Mouse (Mus musculus) intestine, embryonic 16.5 days (tissue): Measurements from ENCODE around the gene Il17ra. TPM values are rescaled to one million over a fixed set of nuclear protein-coding genes. Genes with fewer than 3 reads are reported as not detected.

Experiments used
- ATAC-seq: fragments of 200-750 bp; cut with Nextera tagmentation; 2 replicates; pipeline ENCODE4 v1.8.0; 2017; ENCODE audit warnings: moderate TSS enrichment, moderate library complexity
- H3K27ac ChIP-seq: fragments of 300-500 bp; sonication (generic); 2 replicates; pipeline ENCODE4 v1.5.1; 2014; ENCODE audit warnings: mild to moderate bottlenecking, low read length
- H3K27me3 ChIP-seq: fragments of 300-500 bp; sonication (generic); replicated peaks from 2 replicates; pipeline ENCODE4 v1.6.1; 2014; ENCODE audit warnings: low read length, control low read depth, mixed read lengths; ENCODE audit not compliant: control insufficient read depth, insufficient read depth
- H3K36me3 ChIP-seq: fragments of 300-500 bp; sonication (generic); 2 replicates; pipeline ENCODE4 v1.6.1; 2014; ENCODE audit warnings: low read length, control low read depth; ENCODE audit not compliant: control insufficient read depth, insufficient read depth
- H3K4me1 ChIP-seq: fragments of 300-500 bp; sonication (generic); 2 replicates; pipeline ENCODE4 v1.6.1; 2014; ENCODE audit warnings: low read length, control low read depth, mixed read lengths; ENCODE audit not compliant: control insufficient read depth, insufficient read depth
- H3K4me2 ChIP-seq: fragments of 300-500 bp; sonication (generic); 2 replicates; pipeline ENCODE4 v1.6.1; 2014; ENCODE audit warnings: low read depth, low read length, control low read depth
- H3K4me3 ChIP-seq: fragments of 300-500 bp; sonication (generic); 2 replicates; pipeline ENCODE4 v1.5.1; 2014; ENCODE audit warnings: mild to moderate bottlenecking, low read length
- H3K9ac ChIP-seq: fragments of 300-500 bp; sonication (generic); 2 replicates; pipeline ENCODE4 v1.6.1; 2014; ENCODE audit warnings: low read depth, low read length
- H3K9me3 ChIP-seq: fragments of 300-500 bp; sonication (generic); 2 replicates; pipeline ENCODE4 v1.6.1; 2016; ENCODE audit warnings: low read length, control low read depth; ENCODE audit not compliant: control insufficient read depth
- WGBS: fragments of 180-500 bp; shearing (Covaris S2); extraction: QIAGEN DNeasy Blood & Tissue Kit; methylation state at CpG from one replicate; pipeline ENCODE4 v1.1.7; 2014; 5-methylcytosine and 5-hydroxymethylcytosine counted together
- polyA plus RNA-seq: library from polyadenylated mRNA; unstranded; fragments of >200 nt; fragmentation: Nextera tagmentation; extraction: Ambion mirVana; gene quantifications from 2 replicates; pipeline ENCODE4 v1.2.1, GENCODE M21; 2015

The Il17ra gene
- polyA plus RNA-seq, 1 experiment from 2014 or later, result 6.9 TPM

DNA sequence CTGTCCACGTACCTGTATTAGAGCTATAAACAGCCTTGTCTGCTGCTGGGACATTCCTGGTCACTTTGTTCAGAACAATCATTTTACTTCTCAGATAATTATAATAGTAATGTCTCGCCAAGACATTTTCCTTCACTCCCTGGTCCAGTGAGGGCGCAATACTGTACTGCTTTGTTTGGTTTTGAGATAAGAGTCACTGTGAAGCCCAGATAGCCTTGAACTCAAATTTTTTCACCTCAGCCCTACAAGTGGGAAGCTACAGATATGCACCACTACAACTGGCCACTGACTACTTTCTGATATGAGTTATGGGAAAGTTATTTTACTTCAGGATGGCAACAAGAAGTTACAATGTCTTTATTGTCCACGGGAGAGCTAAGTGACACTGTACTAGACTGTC lies 53.4 kb downstream of the Il17ra start:
- H3K36me3 ChIP-seq, result no peaks in the 10 kb centered on the region; the same call in 1 of the 2 replicates
- no peak overlapping the region for H3K4me2 ChIP-seq
- H3K27me3 ChIP-seq, result no peaks in the 10 kb centered on the region
- H3K4me1 ChIP-seq, result no peaks in the 10 kb centered on the region
- ATAC-seq, result no peak
- no peak overlapping the region for H3K27ac ChIP-seq
- H3K9me3 ChIP-seq, result no peaks in the 10 kb centered on the region
- no peak overlapping the region for H3K4me3 ChIP-seq
- H3K9ac ChIP-seq, result no peak overlapping the region
- WGBS, result 79% methylated on average over 4 of the region's 4 CpGs

DNA sequence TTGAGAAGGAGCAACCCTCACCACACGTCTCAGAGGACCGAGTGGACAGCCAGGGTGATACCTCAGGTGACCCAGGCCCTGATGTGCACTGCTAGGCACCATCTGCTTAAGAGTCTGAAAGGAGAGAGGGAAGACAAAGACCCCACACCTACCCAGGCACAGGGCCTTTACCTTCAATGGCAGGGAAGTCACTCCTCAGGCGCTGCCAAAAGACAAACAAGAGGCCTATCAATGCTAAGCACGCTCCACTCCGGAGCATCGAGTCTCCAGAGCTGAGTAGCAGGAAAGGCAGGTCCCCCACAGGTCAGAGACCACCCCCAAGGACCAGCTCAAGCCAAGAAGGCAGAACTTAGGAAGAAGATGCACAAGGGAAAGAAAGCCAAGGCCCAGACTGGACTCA lies 53.8 kb downstream of the Il17ra start:
- no peak for ATAC-seq
- 84% methylated on average over 6 of the region's 6 CpGs for WGBS

DNA sequence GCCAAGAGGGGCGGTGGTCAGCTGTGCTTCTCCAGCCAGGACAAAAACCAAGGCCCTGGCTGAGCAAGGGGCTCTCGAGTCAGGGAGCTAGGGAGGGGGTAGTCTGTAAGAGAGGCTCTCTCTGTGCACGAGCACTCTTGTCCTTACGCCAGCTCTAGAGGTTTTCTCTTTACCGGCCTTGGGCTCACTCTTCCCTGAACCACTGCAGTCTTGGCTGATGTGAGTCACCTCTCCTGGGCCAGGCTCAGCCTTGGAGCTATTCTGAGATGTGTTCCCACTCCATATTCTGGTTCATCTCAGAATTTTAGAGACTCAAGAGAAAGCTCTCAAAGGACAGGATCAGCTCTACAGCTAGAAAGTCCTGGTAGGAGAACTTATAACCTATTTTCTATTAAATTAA lies 54.3 kb downstream of the Il17ra start:
- peaks cover 3% of the 10 kb centered on the region; the same call in 1 of the 2 replicates for H3K36me3 ChIP-seq

More for the DNA sequence above, 53.8 kb downstream of the Il17ra start:
- H3K9me3 ChIP-seq, result no peaks in the 10 kb centered on the region
- no peaks in the 10 kb centered on the region for H3K27me3 ChIP-seq
- H3K27ac ChIP-seq, result no peak overlapping the region
- no peak overlapping the region for H3K4me3 ChIP-seq
- H3K4me2 ChIP-seq, result no peak overlapping the region
- no peak overlapping the region for H3K9ac ChIP-seq
- peaks cover under 1% of the 10 kb centered on the region; the same call in 1 of the 2 replicates for H3K36me3 ChIP-seq
- H3K4me1 ChIP-seq, result no peaks in the 10 kb centered on the region

GRCm38 (mm10) chr6:120519647-120520046 lies 56.6 kb downstream of the Il17ra start:
- 79% methylated on average over 5 of the region's 5 CpGs for WGBS
- no peak overlapping the region for H3K27ac ChIP-seq
- H3K4me3 ChIP-seq, result no peak overlapping the region
- H3K4me1 ChIP-seq, result no peaks in the 10 kb centered on the region
- H3K27me3 ChIP-seq, result no peaks in the 10 kb centered on the region
- no peak overlapping the region for H3K9ac ChIP-seq
- peaks cover 3% of the 10 kb centered on the region; the same call in 1 of the 2 replicates for H3K36me3 ChIP-seq
- H3K4me2 ChIP-seq, result no peak overlapping the region
- H3K9me3 ChIP-seq, result no peaks in the 10 kb centered on the region
- ATAC-seq, result no peak

More for the DNA sequence above, 54.3 kb downstream of the Il17ra start:
- Histone ChIP-seq H3K9me3 (no peaks in the 10 kb centered on the region), H3K9ac (no peak overlapping the region), H3K4me1 (no peaks in the 10 kb centered on the region), H3K27ac (no peak overlapping the region), H3K4me2 (no peak overlapping the region), H3K27me3 (no peaks in the 10 kb centered on the region), H3K4me3 (no peak overlapping the region)
- no peak for ATAC-seq
- WGBS, result 88% methylated on average over 5 of the region's 5 CpGs

- H3K4me3 ChIP-seq, result no peak overlapping the region
- no peak overlapping the region for H3K9ac ChIP-seq
- H3K4me2 ChIP-seq, result no peak overlapping the region
- H3K27ac ChIP-seq, result no peak overlapping the region
- no peaks in the 10 kb centered on the region for H3K27me3 ChIP-seq
- peaks cover 4% of the 10 kb centered on the region for H3K4me1 ChIP-seq
- peaks cover 3% of the 10 kb centered on the region; the same call in 1 of the 2 replicates for H3K36me3 ChIP-seq
- 88% methylated on average over 5 of the region's 5 CpGs for WGBS
- no peak for ATAC-seq
- H3K9me3 ChIP-seq, result no peaks in the 10 kb centered on the region
Observed at GRCm38 (mm10) chr6:120524796-120525195, 61.7 kb downstream of the Il17ra start.

DNA sequence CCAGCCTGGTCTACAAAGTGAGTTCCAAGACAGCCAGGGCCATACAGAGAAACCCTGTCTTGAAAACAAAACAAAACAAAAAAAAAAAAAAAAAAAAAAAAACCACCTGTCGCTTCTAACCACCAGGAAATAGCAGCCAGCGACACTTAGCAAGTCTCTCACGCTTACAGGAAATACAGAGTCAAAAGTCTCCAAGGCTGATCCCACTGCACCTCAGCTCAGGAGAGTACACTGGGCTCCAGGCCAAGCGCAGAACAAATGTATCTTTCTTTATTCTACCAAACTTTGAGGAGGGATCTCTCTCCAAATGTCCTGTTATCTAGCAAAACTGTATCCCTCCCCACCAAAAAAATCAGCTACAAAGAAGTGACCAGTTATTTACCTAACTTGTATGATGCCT lies 66.1 kb downstream of the Il17ra start:
- 70% methylated on average over 4 of the region's 4 CpGs for WGBS
- Histone ChIP-seq H3K36me3 (no peaks in the 10 kb centered on the region), H3K4me1 (peaks cover 12% of the 10 kb centered on the region), H3K4me2 (no peak overlapping the region), H3K27ac (no peak overlapping the region), H3K9me3 (no peaks in the 10 kb centered on the region), H3K27me3 (no peaks in the 10 kb centered on the region), H3K9ac (no peak overlapping the region), H3K4me3 (no peak overlapping the region)
- ATAC-seq, result no peak

GRCm38 (mm10) chr6:120531020-120531965 lies 68.2 kb downstream of the Il17ra start, which contains the start of gene Hdhd5:
TSS of gene Hdhd5 (minus strand) at chr6:120531319.
- ATAC-seq, result peak; percentile 99
- H3K4me3 ChIP-seq, result peak within 1 kb of the TSS; percentile 95
- H3K36me3 ChIP-seq, result no peaks in the 10 kb centered on the region
- under 1% methylated on average over 75 of the region's 75 CpGs for WGBS
- peak within 1 kb of the TSS; percentile 71 for H3K4me2 ChIP-seq
- H3K4me1 ChIP-seq, result peaks cover 12% of the 10 kb centered on the region
- H3K27ac ChIP-seq, result peak within 1 kb of the TSS; percentile 21; the same call in 1 of the 2 replicates
- H3K9me3 ChIP-seq, result no peaks in the 10 kb centered on the region
- H3K9ac ChIP-seq, result peak within 1 kb of the TSS; percentile 90
- no peaks in the 10 kb centered on the region for H3K27me3 ChIP-seq

DNA sequence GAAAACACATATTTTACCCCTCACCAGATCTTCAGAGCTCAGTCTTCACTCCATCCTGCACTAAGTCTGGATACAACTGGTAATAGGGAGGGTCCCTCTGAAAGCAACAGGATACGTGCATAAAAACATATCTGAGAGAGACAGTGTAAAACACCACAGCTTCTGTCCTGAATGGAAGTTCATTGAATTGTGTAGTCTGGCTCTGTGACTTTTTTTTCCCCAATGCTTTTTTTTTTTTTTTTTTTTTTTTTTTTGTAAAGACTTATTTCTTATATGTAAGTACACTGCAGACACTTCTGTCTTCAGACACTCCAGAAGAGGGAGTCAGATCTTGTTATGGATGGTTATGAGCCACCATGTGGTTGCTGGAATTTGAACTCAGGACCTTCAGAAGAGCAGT lies 69.5 kb downstream of the Il17ra start:
- ATAC-seq, result no peak
- 76% methylated on average over 1 of the region's 1 CpGs for WGBS
- H3K4me2 ChIP-seq, result no peak overlapping the region
- no peak overlapping the region for H3K4me3 ChIP-seq
- peaks cover 12% of the 10 kb centered on the region for H3K4me1 ChIP-seq
- H3K27me3 ChIP-seq, result no peaks in the 10 kb centered on the region
- no peak overlapping the region for H3K27ac ChIP-seq
- no peaks in the 10 kb centered on the region for H3K36me3 ChIP-seq
- no peaks in the 10 kb centered on the region for H3K9me3 ChIP-seq
- H3K9ac ChIP-seq, result no peak overlapping the region

- no peaks in the 10 kb centered on the region for H3K9me3 ChIP-seq
- H3K9ac ChIP-seq, result no peak overlapping the region
- no peak overlapping the region for H3K27ac ChIP-seq
- no peaks in the 10 kb centered on the region for H3K27me3 ChIP-seq
- H3K4me3 ChIP-seq, result no peak overlapping the region
- 87% methylated on average over 2 of the region's 2 CpGs for WGBS
- H3K36me3 ChIP-seq, result no peaks in the 10 kb centered on the region
- peaks cover 5% of the 10 kb centered on the region; the same call in 1 of the 2 replicates for H3K4me1 ChIP-seq
- no peak for ATAC-seq
- no peak overlapping the region for H3K4me2 ChIP-seq
Observed at GRCm38 (mm10) chr6:120536337-120536736, 73.3 kb downstream of the Il17ra start.
